In the genomic region with DNA sequence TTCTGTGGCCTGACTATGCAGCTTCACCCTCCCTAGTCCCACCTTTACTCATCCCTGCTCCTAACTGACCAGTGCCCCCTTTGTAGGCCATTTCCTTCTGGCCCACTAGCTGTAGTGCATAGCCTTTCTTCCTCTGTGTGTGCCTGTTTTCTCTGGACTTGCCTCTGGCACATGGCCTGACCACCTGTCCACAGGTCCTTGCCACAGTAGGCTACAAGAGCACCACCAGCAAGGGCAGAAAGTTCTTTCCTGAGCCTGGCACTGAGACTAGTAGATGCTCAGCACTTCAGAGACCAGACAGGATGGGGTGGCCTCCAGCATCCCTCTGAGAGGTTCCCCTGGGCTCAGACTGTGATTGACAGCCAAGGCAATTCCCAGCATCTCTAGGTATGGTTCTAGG, we compare ENCODE assay signal across 15 mouse cellular contexts. TPM values are rescaled to one million over a fixed set of nuclear protein-coding genes. Genes with fewer than 3 reads are reported as not detected.
"Had no signal": no experiment of that assay in that cellular context is flagged by ENCODE, and none has a peak within 500 bp of the region (broad histone marks: within the 10 kb centered on the region; RNA-seq: fewer than 3 reads in every experiment).

No protein-coding gene starts in this region.

- H3K9ac ChIP-seq: lung, embryonic 14.5 days; neural tube, embryonic 13.5 days; stomach, embryonic 15.5 days had no signal

- DNase-seq: kidney, postnatal 10 days; kidney, postnatal 4 days; lung, embryonic 14.5 days; lung, postnatal 10 days; lung, postnatal 4 days; right cerebral cortex, postnatal 14 days; thymus, adult 2 months; thymus, postnatal 25 days had no signal

- H3K4me1 ChIP-seq: neural tube, embryonic 13.5 days; stomach, embryonic 15.5 days had no signal

- H3K27me3 ChIP-seq: neural tube, embryonic 13.5 days; stomach, embryonic 15.5 days had no signal

- H3K4me3 ChIP-seq: left cerebral cortex, adult 2 months; limb, embryonic 10.5 days; midbrain, embryonic 10.5 days; neural tube, embryonic 13.5 days; stomach, embryonic 15.5 days had no signal

- H3K27ac ChIP-seq: left cerebral cortex, adult 2 months; limb, embryonic 10.5 days; midbrain, embryonic 10.5 days; neural tube, embryonic 13.5 days; stomach, embryonic 15.5 days had no signal

- H3K36me3 ChIP-seq: limb, embryonic 10.5 days; midbrain, embryonic 10.5 days; stomach, embryonic 15.5 days had no signal

RNA-seq across cellular contexts. Expression of a gene that starts 23.5 kb away (rescaled TPM):
- total RNA-seq: megakaryocyte, adult 5-6 weeks had no signal
- polyA plus RNA-seq: midbrain, embryonic 10.5 days; midbrain, embryonic 16.5 days had no signal
